Mouse (Mus musculus): ENCODE data around the gene Prnp. TPM values are rescaled to one million over a fixed set of nuclear protein-coding genes. Genes with fewer than 3 reads are reported as not detected.

Prnp gene
- polyA plus RNA-seq, 1 experiment from 2014 or later = 47.0 TPM

DNA sequence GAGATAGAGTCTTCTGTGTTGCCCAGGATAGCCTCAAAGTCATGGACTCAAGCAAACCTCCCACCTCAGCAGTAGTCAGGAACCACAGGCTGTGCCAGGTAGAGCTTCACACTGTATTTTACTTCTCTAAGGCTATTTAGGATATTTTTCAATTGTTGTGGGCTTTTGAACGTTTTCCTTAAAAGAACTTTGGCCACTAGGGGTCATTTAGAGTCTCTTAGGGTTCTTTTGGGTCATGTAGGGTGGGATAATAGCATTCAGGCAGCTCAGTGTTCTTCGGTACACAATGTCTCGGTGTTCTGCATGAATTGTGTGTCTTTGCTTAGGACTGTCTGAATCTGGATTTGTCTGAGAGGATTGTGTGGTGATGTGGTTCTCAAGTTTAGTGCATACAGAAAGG, 78.2 kb downstream of the Prnp start:
- ATAC-seq (replicated peaks; ENCODE audit: insufficient number of reproducible peaks, low FRiP score, low TSS enrichment) = no peak
- Histone ChIP-seq H3K4me3 (ENCODE audit: low read depth, low read length) (no peak overlapping the region), H3K4me2 (no peak overlapping the region), H3K36me3 (ENCODE audit: control insufficient read depth, insufficient read depth, low read length) (no peaks in the 10 kb centered on the region), H3K9ac (ENCODE audit: low read depth, low read length) (no peak overlapping the region), H3K9me3 (replicated peaks; ENCODE audit: control insufficient read depth, low read length) (no peaks in the 10 kb centered on the region), H3K4me1 (ENCODE audit: control insufficient read depth, insufficient read depth, low read length) (0 out of 2 replicates have a peak, but pooled peaks cover 3% of the 10 kb centered on the region), H3K27ac (ENCODE audit: low read depth, low read length) (no peak overlapping the region), H3K27me3 (ENCODE audit: control insufficient read depth, insufficient read depth, low read length) (no peaks in the 10 kb centered on the region)
- 41% methylated on average over 3 of the region's 3 CpGs for whole genome bisulfite sequencing (ENCODE audit: insufficient replicate concordance)

Other genes with a start within 250 kb of the Prnp start
- gene Erv3, start 50.2 kb upstream of the Prnp start, polyA plus RNA-seq (2014; fragmentation: Nextera tagmentation; extraction: Ambion mirVana) = not detected in 2 replicates
- not detected in 2 replicates for gene Prn, start within 50 bp of the Prnp start, polyA plus RNA-seq (2014; fragmentation: Nextera tagmentation; extraction: Ambion mirVana)
- gene Prnd, start 40.9 kb downstream of the Prnp start, polyA plus RNA-seq (2014; fragmentation: Nextera tagmentation; extraction: Ambion mirVana) = 3.2 and 4.0 TPM in 2 replicates
- gene Rassf2, start 120.3 kb downstream of the Prnp start, polyA plus RNA-seq (2014; fragmentation: Nextera tagmentation; extraction: Ambion mirVana) = 3.1 and 3.9 TPM in 2 replicates
- 8.7 and 10.2 TPM in 2 replicates for gene Slc23a2, start 235.2 kb downstream of the Prnp start, polyA plus RNA-seq (2014; fragmentation: Nextera tagmentation; extraction: Ambion mirVana)